Mouse (Mus musculus) urinary bladder, postnatal 14 days (tissue): ENCODE measurements around the gene Cxcl12.

Experiments used
- DNase-seq: peaks from one replicate; pipeline ENCODE4 v3.0.0; 2021; ENCODE audit warnings: low spot score

Gene Cxcl12

GRCm38 (mm10) chr6:117175113-117175793 is 6.9 kb downstream of the Cxcl12 start:
- DNase-seq: no peak

DNA sequence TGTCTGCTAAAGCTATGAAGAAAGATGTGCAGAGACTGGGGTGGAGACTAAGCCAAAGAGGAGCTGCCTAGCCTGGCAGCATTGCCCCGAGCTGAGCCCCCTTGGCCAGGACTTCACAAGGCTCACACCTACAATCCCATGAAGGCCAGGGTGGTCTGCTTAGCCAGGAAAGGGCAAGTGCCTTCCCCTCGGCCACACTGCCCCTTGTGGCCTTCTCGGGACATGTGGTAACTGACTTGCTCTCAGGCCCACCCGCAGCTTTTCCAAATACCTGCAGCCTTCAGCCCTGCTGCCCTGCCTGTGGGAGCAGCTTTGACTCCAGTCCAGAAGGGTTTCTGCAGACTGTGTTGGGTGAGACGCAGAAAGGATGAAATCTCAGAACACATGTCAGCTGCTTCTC is 8.1 kb downstream of the Cxcl12 start:
- no peak for DNase-seq

DNA sequence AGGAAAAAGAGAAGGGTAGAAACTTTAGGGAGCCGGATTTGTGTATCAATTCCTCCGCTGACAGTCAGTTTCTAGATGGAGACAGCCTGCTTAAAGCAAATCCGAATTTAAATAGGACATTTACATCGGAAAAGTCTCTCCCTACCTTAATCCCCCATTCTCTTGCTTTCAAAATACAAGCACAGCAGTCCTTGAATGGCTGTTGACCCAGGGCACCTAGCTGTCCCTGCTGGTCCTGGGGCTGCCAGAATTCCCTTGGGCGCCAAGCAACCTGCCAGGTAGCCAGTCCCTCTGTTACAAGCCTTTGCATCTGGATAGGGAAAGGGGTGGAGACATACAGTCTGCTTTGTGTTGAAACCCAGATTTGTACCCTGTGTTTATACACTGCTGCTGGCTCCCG is 12.0 kb downstream of the Cxcl12 start:
- DNase-seq: no peak

DNA sequence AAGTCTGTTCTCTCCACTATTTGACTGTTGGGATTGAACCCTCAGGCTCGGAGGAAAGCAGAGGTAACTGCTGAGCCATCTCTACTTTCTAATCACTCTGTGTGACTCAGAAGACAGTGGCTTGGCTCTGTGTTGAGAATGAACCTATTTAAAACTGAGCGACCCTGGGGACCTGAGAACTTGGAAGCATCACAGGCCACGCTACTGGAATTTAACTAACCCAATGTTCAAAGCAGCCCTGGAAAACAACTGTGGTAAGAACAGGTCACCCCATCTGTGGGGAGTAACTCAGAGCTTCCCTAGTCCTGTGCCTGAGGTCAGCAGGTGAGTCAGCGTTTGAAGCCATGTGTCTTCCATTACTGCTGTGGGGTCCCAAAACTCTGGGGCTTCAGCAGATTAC is 17.0 kb downstream of the Cxcl12 start:
- DNase-seq: no peak

DNA sequence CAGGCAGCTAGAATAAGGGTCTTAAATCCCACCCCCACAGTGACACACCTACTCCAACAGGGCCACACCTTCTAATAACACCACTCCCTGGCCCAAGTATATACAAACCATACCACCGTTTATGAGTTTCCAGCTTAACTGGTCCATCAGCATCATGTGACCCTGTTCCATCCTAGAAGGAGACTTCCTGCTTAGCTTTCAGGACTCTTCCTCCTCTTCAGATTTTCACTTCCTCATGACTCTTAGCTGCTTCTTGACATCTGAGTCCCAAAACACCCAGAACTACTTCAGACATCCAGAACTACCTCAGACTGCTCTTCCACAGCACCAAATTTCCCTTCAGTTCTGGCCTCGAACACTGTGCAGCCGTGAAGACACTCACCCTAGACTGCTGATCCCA is 22.1 kb downstream of the Cxcl12 start:
- DNase-seq: no peak

DNA sequence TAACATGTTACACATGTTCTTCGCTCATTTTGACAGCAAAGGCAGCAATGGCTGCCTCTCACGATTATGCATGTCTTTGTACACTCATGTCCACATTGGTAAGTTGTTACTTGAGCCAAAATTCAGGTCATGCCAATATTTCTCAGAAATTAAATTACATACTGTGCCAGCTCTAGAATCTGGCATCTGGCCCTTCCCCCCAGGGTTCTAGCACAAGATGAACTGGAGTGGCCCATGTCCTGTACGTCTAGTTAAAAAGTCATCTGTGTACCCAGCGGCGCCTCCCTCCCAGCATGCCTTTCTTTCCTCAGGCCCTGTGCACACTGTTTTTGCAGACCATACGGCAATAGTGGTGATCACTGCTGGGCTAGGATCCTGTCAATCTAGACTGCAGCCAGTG is 23.4 kb downstream of the Cxcl12 start:
- no peak for DNase-seq

- DNase-seq: no peak
These were observed 24.3 kb downstream of the Cxcl12 start for GRCm38 (mm10) chr6:117192678-117193077.

- no peak for DNase-seq
These were observed 26.9 kb downstream of the Cxcl12 start for GRCm38 (mm10) chr6:117195270-117195669.

DNA sequence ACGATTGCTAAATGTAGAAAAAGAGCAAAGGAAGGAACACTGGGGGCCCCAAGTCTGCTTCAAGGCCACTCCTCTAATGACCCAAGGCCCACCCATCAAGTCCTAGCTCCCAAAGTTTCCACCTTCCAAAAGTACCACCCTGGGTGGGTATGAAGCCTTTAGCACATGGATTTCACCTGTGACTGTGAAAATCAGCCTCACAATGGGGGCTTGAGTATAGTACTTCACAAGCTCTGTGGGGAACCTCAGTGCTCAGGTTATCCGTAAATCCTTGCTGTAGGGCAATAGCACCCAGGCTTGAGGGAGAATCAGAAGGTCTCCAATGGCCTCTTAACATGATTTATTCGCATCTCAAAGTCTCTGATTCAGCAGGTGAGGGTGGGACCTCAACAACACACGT is 30.5 kb downstream of the Cxcl12 start:
- no peak for DNase-seq

GRCm38 (mm10) chr6:117199718-117200117 is 31.4 kb downstream of the Cxcl12 start:
- DNase-seq: no peak

DNA sequence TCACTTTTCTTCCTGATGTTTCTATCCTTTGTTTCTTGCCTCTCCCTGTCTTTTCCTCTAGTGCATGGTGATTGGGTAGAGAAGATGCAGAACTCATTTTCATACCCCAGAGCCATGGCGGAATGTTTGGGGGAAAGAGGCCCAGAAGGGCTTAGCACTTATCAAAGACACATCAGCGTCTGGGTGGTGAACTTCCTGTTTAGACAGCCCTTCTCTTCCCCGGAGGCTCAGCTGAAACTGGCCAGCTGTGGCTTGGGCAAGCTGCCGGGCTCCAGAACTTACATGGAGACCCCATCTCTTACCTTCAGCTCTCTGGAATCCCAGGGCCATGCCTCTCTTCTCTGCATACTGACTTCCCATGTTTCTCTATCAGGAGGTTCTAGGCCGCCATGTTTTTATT is 32.6 kb downstream of the Cxcl12 start:
- no peak for DNase-seq

GRCm38 (mm10) chr6:117201396-117201795 is 33.1 kb downstream of the Cxcl12 start:
- no peak for DNase-seq

- no peak for DNase-seq
These were observed 33.5 kb downstream of the Cxcl12 start for GRCm38 (mm10) chr6:117201859-117202258.

- DNase-seq: no peak
These were observed 34.6 kb downstream of the Cxcl12 start for GRCm38 (mm10) chr6:117202856-117203400.

DNA sequence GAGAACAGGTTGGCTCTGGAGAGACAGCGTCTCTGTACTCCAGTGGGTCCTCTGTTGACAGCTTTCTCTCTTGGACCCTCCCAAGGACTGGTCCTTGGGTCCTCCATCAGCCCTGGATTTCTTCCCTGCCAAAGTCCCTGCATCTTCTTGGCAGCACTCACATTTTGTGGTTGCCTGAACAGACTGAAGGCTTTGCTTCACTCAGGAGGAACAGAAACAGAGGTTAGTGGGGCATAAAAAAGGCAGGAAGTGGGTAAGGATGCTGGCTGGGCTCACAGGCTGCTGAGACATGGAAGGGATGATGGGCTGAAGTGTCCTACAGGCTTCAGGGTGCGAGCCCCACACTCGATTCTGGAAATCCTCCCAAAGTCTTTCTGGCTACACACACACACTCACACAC is 35.8 kb downstream of the Cxcl12 start:
- DNase-seq: no peak

GRCm38 (mm10) chr6:117206834-117207233 is 38.5 kb downstream of the Cxcl12 start:
- no peak for DNase-seq

GRCm38 (mm10) chr6:117207289-117207688 is 39.0 kb downstream of the Cxcl12 start:
- DNase-seq: no peak

DNA sequence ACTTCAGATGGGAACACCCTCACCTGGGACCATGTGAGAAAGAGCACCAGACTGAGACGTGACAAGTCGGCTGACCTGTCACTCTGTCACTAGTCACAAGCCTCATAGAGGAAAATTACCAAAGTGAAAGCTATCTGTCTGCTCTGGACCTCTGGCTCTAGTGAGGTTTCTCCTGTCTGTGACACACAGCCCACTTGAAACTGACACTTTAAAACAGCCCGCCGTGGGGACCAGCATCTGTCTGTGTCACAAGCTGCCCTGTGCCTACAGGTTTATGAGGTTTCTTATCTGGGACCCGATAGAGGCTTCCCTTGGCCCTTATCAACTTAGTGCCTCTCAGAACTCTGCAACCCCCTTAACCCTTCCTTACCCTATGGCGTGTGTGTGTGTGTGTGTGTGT is 41.8 kb downstream of the Cxcl12 start:
- no peak for DNase-seq

DNA sequence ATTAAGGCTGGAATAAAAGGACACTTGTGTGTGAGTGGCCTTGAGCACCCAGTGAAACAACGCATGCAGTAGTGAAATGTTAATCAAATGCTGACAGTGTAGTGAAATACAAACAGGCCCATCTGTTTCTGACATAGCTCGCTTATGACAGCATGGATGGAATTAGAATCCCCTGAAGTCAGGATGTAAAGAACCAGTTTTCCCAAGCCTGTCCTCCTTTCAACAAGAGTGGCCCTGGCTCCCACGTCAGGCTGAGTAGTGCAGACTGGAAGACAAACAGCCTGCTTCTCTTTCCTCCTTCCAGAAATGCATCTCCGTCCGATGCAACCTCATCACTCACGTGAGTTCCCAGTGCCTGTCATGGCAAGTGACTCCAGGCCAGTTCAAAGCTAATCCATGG is 42.2 kb downstream of the Cxcl12 start:
- DNase-seq: no peak

GRCm38 (mm10) chr6:117214506-117214905 is 46.2 kb downstream of the Cxcl12 start:
- DNase-seq: no peak

GRCm38 (mm10) chr6:117218442-117219299 is 50.3 kb downstream of the Cxcl12 start:
- no peak for DNase-seq

DNA sequence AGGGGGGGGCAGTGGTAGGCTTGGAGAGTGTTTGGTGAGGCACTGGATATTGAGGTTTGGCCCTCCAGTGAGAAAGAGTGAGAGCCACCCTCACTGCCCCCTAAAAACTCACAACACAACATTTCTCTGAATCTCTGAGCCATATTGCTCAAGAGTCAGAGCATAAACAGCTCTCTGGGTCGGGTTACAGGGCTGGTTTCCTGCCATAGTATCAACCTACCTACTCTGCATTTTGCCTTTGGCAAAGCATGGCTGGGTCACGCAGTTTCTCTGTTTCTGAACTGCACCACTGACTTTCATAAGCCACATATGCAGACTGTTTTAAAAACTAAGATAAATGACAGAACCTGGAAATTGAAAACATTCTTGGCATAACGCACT is 51.0 kb downstream of the Cxcl12 start:
- no peak for DNase-seq

DNA sequence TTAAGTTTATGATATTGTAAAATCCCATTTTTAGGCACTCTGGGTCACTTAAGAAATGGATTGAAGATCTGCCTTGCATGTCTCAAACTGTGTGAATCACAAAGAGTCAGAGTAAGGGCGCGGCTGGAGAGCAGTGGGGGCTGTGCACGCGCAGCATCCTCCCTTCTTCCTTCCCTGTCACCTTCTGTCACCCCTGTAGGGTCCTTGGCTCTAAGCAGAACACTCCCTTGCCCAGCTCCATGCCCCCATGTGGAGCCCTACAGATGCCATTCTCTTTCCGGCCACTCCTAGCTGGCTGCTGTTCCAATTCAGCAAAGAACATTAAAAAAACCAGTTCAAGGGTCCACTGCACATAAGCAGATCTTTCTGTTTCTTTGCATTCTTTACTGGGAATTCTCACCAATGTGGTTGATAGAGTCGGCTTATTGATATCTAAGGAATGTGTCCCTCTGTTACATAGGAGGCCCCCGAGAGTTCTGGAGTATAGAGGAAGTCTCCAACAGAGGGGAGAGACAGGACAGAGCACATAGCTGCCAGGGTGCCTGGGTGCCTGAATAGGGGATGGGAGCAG is 51.7 kb downstream of the Cxcl12 start:
- no peak for DNase-seq
